Mouse (Mus musculus): ENCODE measurements around the gene Igsf9b. TPM values are rescaled to one million over a fixed set of nuclear protein-coding genes. Genes with fewer than 3 reads are reported as not detected.
A peak's percentile ranks its signal among the peaks of the same experiment; 100 is the strongest.

Igsf9b gene
- polyA plus RNA-seq, 1 experiment from 2014 or later, result 4.2 TPM

- 80% methylated on average over 8 of the region's 8 CpGs for WGBS
Observed at GRCm38 (mm10) chr9:27276282-27276839, 22.6 kb upstream of the Igsf9b start.

GRCm38 (mm10) chr9:27277401-27278087, 21.5 kb upstream of the Igsf9b start:
- Histone ChIP-seq H3K4me1 (peaks cover 10% of the 10 kb centered on the region), H3K27me3 (replicated peaks; ENCODE audit: low read depth, poor library complexity, severe bottlenecking) (no peaks in the 10 kb centered on the region), H3K4me3 (no peak overlapping the region), H3K36me3 (replicated peaks) (no peaks in the 10 kb centered on the region), H3K9me3 (no peaks in the 10 kb centered on the region), H3K27ac (replicated peaks) (no peak overlapping the region)
- DNase-seq (ENCODE audit: low spot score), result no peak
- WGBS, result 75% methylated on average over 5 of the region's 5 CpGs

More at GRCm38 (mm10) chr9:27276282-27276839, 22.6 kb upstream of the Igsf9b start:
- Histone ChIP-seq H3K27me3 (replicated peaks; ENCODE audit: low read depth, poor library complexity, severe bottlenecking) (no peaks in the 10 kb centered on the region), H3K9me3 (no peaks in the 10 kb centered on the region), H3K36me3 (replicated peaks) (no peaks in the 10 kb centered on the region), H3K4me3 (no peak overlapping the region), H3K27ac (replicated peaks) (no peak overlapping the region), H3K4me1 (peaks cover 10% of the 10 kb centered on the region)
- DNase-seq (ENCODE audit: low spot score), result no peak

- no peaks in the 10 kb centered on the region for H3K36me3 ChIP-seq (replicated peaks)
- no peaks in the 10 kb centered on the region for H3K27me3 ChIP-seq (replicated peaks; ENCODE audit: low read depth, poor library complexity, severe bottlenecking)
- WGBS, result 73% methylated on average over 1 of the region's 1 CpGs
- peak; percentile 45 for DNase-seq (ENCODE audit: low spot score)
- no peaks in the 10 kb centered on the region for H3K9me3 ChIP-seq
- no peak overlapping the region for H3K4me3 ChIP-seq
- no peak overlapping the region for H3K27ac ChIP-seq (replicated peaks)
- H3K4me1 ChIP-seq, result peaks cover 10% of the 10 kb centered on the region
Observed at GRCm38 (mm10) chr9:27279041-27279440, 20.0 kb upstream of the Igsf9b start.

- H3K36me3 ChIP-seq (replicated peaks), result no peaks in the 10 kb centered on the region
- 76% methylated on average over 4 of the region's 4 CpGs for WGBS
Observed at GRCm38 (mm10) chr9:27280976-27281375, 18.0 kb upstream of the Igsf9b start.

GRCm38 (mm10) chr9:27285719-27286249, 13.2 kb upstream of the Igsf9b start:
- no peaks in the 10 kb centered on the region for H3K9me3 ChIP-seq
- H3K27ac ChIP-seq (replicated peaks), result no peak overlapping the region
- 80% methylated on average over 3 of the region's 3 CpGs for WGBS
- no peak for DNase-seq (ENCODE audit: low spot score)
- H3K4me3 ChIP-seq, result no peak overlapping the region
- no peaks in the 10 kb centered on the region for H3K27me3 ChIP-seq (replicated peaks; ENCODE audit: low read depth, poor library complexity, severe bottlenecking)
- H3K36me3 ChIP-seq (replicated peaks), result no peaks in the 10 kb centered on the region
- peaks cover 12% of the 10 kb centered on the region; the same call in 1 of the 2 replicates for H3K4me1 ChIP-seq

More at GRCm38 (mm10) chr9:27280976-27281375, 18.0 kb upstream of the Igsf9b start:
- no peak for DNase-seq (ENCODE audit: low spot score)
- Histone ChIP-seq H3K27ac (replicated peaks) (no peak overlapping the region), H3K4me1 (peaks cover 10% of the 10 kb centered on the region), H3K27me3 (replicated peaks; ENCODE audit: low read depth, poor library complexity, severe bottlenecking) (no peaks in the 10 kb centered on the region), H3K9me3 (no peaks in the 10 kb centered on the region), H3K4me3 (no peak overlapping the region)

GRCm38 (mm10) chr9:27286296-27286695, 12.7 kb upstream of the Igsf9b start:
- no peak overlapping the region for H3K4me3 ChIP-seq
- H3K36me3 ChIP-seq (replicated peaks), result no peaks in the 10 kb centered on the region
- WGBS, result 77% methylated on average over 4 of the region's 4 CpGs
- H3K9me3 ChIP-seq, result no peaks in the 10 kb centered on the region
- no peak overlapping the region for H3K27ac ChIP-seq (replicated peaks)
- no peaks in the 10 kb centered on the region for H3K27me3 ChIP-seq (replicated peaks; ENCODE audit: low read depth, poor library complexity, severe bottlenecking)
- no peak for DNase-seq (ENCODE audit: low spot score)
- H3K4me1 ChIP-seq, result peaks cover 12% of the 10 kb centered on the region; the same call in 1 of the 2 replicates

GRCm38 (mm10) chr9:27286859-27287258, 12.1 kb upstream of the Igsf9b start:
- WGBS, result 92% methylated on average over 4 of the region's 4 CpGs
- no peaks in the 10 kb centered on the region for H3K36me3 ChIP-seq (replicated peaks)
- no peak overlapping the region for H3K4me3 ChIP-seq
- H3K27me3 ChIP-seq (replicated peaks; ENCODE audit: low read depth, poor library complexity, severe bottlenecking), result no peaks in the 10 kb centered on the region
- H3K27ac ChIP-seq (replicated peaks), result no peak overlapping the region
- H3K9me3 ChIP-seq, result no peaks in the 10 kb centered on the region
- no peak for DNase-seq (ENCODE audit: low spot score)
- peaks cover 12% of the 10 kb centered on the region; the same call in 1 of the 2 replicates for H3K4me1 ChIP-seq

- WGBS, result 37% methylated on average over 5 of the region's 5 CpGs
- DNase-seq (ENCODE audit: low spot score), result no peak
Observed at GRCm38 (mm10) chr9:27287419-27287818, 11.6 kb upstream of the Igsf9b start.

GRCm38 (mm10) chr9:27288442-27288841, 10.6 kb upstream of the Igsf9b start:
- Histone ChIP-seq H3K4me1 (peaks cover 12% of the 10 kb centered on the region; the same call in 1 of the 2 replicates), H3K4me3 (no peak overlapping the region), H3K27me3 (replicated peaks; ENCODE audit: low read depth, poor library complexity, severe bottlenecking) (no peaks in the 10 kb centered on the region), H3K9me3 (no peaks in the 10 kb centered on the region), H3K27ac (replicated peaks) (no peak overlapping the region), H3K36me3 (replicated peaks) (no peaks in the 10 kb centered on the region)
- DNase-seq (ENCODE audit: low spot score), result no peak
- 29% methylated on average over 7 of the region's 7 CpGs for WGBS

More at GRCm38 (mm10) chr9:27287419-27287818, 11.6 kb upstream of the Igsf9b start:
- Histone ChIP-seq H3K4me1 (peaks cover 12% of the 10 kb centered on the region; the same call in 1 of the 2 replicates), H3K36me3 (replicated peaks) (no peaks in the 10 kb centered on the region), H3K27ac (replicated peaks) (no peak overlapping the region), H3K27me3 (replicated peaks; ENCODE audit: low read depth, poor library complexity, severe bottlenecking) (no peaks in the 10 kb centered on the region), H3K4me3 (no peak overlapping the region), H3K9me3 (no peaks in the 10 kb centered on the region)

GRCm38 (mm10) chr9:27289543-27290308, 9.3 kb upstream of the Igsf9b start:
- H3K27me3 ChIP-seq (replicated peaks; ENCODE audit: low read depth, poor library complexity, severe bottlenecking), result no peaks in the 10 kb centered on the region
- no peak overlapping the region for H3K4me3 ChIP-seq
- peaks cover 12% of the 10 kb centered on the region; the same call in 1 of the 2 replicates for H3K4me1 ChIP-seq
- no peak overlapping the region for H3K27ac ChIP-seq (replicated peaks)
- no peaks in the 10 kb centered on the region for H3K9me3 ChIP-seq
- 43% methylated on average over 7 of the region's 7 CpGs for WGBS
- H3K36me3 ChIP-seq (replicated peaks), result no peaks in the 10 kb centered on the region
- no peak for DNase-seq (ENCODE audit: low spot score)

- 73% methylated on average over 4 of the region's 4 CpGs for WGBS
- no peak overlapping the region for H3K4me3 ChIP-seq
Observed at GRCm38 (mm10) chr9:27294380-27294779, 4.6 kb upstream of the Igsf9b start.

More at GRCm38 (mm10) chr9:27294380-27294779, 4.6 kb upstream of the Igsf9b start:
- Histone ChIP-seq H3K27me3 (replicated peaks; ENCODE audit: low read depth, poor library complexity, severe bottlenecking) (peaks cover 14% of the 10 kb centered on the region), H3K4me1 (peaks cover 16% of the 10 kb centered on the region), H3K9me3 (no peaks in the 10 kb centered on the region), H3K27ac (replicated peaks) (no peak overlapping the region), H3K36me3 (replicated peaks) (no peaks in the 10 kb centered on the region)
- DNase-seq (ENCODE audit: low spot score), result no peak
